Mouse (Mus musculus) lung, postnatal 0 days (tissue): ENCODE results near the gene Olfr325. TPM values are rescaled to one million over a fixed set of nuclear protein-coding genes. Genes with fewer than 3 reads are reported as not detected.

Experiments
- ATAC-seq: fragments of 200-750 bp; cut with Nextera tagmentation; 2 replicates; pipeline ENCODE4 v1.8.0; 2017; ENCODE audit warnings: moderate library complexity
- DNase-seq: peaks from one replicate; pipeline ENCODE4 v3.0.0-alpha.2; 2016; ENCODE audit warnings: low spot score
- H3K27ac ChIP-seq: fragments of 300-500 bp; sonication (generic); 2 replicates; pipeline ENCODE4 v1.5.1; 2014; ENCODE audit warnings: antibody characterized with exemption, mild to moderate bottlenecking, low read length, mixed read lengths
- H3K27me3 ChIP-seq: fragments of 300-500 bp; sonication (generic); replicated peaks from 2 replicates; pipeline ENCODE4 v1.6.1; 2014; ENCODE audit warnings: low read length, mixed read lengths; ENCODE audit not compliant: insufficient read depth
- H3K36me3 ChIP-seq: fragments of 300-500 bp; sonication (generic); 2 replicates; pipeline ENCODE4 v1.6.1; 2014; ENCODE audit warnings: low read length, mixed read lengths; ENCODE audit not compliant: insufficient read depth
- H3K4me1 ChIP-seq: fragments of 300-500 bp; sonication (generic); 2 replicates; pipeline ENCODE4 v1.6.1; 2014; ENCODE audit warnings: antibody characterized with exemption, low read depth, low read length, mixed read lengths; ENCODE audit not compliant: insufficient read depth
- H3K4me2 ChIP-seq: fragments of 300-500 bp; sonication (generic); replicated peaks from 2 replicates; pipeline ENCODE4 v1.6.1; 2014; ENCODE audit warnings: low read depth, mild to moderate bottlenecking, low read length, moderate library complexity, mixed read lengths
- H3K4me3 ChIP-seq: fragments of 300-500 bp; sonication (generic); 2 replicates; pipeline ENCODE4 v1.5.1; 2014; ENCODE audit warnings: low read depth, low read length
- H3K9ac ChIP-seq: fragments of 300-500 bp; sonication (generic); replicated peaks from 2 replicates; pipeline ENCODE4 v1.6.1; 2014; ENCODE audit warnings: low read depth, mild to moderate bottlenecking
- H3K9me3 ChIP-seq: fragments of 300-500 bp; sonication (generic); 2 replicates; pipeline ENCODE4 v1.6.1; 2016; ENCODE audit warnings: low read length, mixed read lengths
- CTCF ChIP-seq: IDR thresholded peaks from 2 replicates; pipeline ENCODE4 v1.5.1; 2016; ENCODE audit warnings: antibody characterized with exemption, mild to moderate bottlenecking
- EP300 ChIP-seq: IDR thresholded peaks from 2 replicates; pipeline ENCODE4 v1.6.1; 2016; ENCODE audit warnings: antibody characterized with exemption, mild to moderate bottlenecking, control low read depth
- WGBS: fragments of 180-500 bp; shearing (Covaris S2); extraction: QIAGEN DNeasy Blood & Tissue Kit; methylation state at CpG from one replicate; pipeline ENCODE4 v1.1.7; 2014; 5-methylcytosine and 5-hydroxymethylcytosine counted together
- polyA plus RNA-seq: library from polyadenylated mRNA; unstranded; fragments of >200 nt; fragmentation: Nextera tagmentation; extraction: Ambion mirVana; gene quantifications from 2 replicates; pipeline ENCODE4 v1.2.1, GENCODE M21; 2015

Olfr325 gene
- polyA plus RNA-seq, 1 experiment from 2014 or later: not detected

DNA sequence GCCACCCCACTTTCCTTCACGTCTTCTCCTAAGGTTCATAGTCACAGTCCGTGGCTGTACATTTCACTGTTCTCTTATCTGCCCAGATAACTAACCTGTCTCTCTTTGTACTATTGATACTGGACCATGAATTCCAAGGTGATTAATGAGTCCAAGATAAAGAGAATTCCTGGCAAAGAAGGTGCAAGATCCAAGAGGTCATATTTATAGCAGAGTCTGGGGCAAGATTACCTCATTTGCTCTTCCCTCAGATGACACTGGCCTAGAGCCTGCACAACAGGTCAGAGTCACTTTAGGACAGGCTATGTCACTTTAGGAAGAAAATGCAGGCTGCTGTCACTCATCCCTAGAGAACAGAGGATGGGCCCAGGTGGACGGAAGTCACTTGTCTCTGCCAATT is 27.7 kb downstream of the Olfr325 start:
- H3K36me3 ChIP-seq: no peaks in the 10 kb centered on the region
- ATAC-seq: no peak
- H3K4me3 ChIP-seq: no peak overlapping the region
- WGBS: 43% methylated on average over 3 of the region's 3 CpGs
- H3K4me2 ChIP-seq: no peak overlapping the region
- H3K9me3 ChIP-seq: no peaks in the 10 kb centered on the region
- H3K4me1 ChIP-seq: no peaks in the 10 kb centered on the region
- H3K27me3 ChIP-seq: no peaks in the 10 kb centered on the region
- TF ChIP-seq EP300 (no peak), CTCF (no peak)
- DNase-seq: no peak
- H3K9ac ChIP-seq: no peak overlapping the region
- no peak overlapping the region for H3K27ac ChIP-seq

DNA sequence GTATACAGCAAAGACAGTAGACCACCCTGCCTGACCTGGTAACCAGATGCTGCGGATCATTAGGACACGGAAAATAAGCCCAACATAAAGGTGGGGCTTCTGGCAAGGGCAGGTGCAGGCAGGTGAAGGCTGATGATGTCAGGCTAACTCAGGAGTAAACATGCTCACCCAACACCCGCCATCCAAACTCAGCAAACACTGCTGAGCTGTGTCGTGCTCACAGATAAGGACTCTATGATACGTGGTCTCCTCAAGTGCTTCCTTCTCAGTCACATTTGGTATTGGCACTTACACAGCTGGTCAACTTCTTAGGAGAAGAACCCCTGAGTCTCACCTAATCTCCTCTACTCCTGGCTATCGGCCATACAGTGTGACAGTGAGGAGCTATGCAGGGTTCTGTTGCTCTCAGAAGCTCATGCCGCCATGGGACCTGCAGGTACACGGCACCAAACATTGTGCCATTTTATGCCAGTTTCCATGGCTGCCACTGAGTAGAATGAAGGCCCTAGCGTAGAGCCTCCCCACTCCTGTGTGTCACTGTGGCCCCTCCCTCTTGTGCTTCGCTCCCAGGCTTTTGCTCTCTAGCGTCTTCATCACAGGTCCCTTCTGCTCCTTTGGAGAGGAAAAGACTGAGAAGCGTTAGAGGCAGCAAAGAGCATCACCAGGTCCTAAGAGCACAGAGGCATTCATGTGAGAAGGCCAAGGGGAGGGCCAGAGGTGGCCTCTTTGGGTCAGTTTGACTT is 28.8 kb downstream of the Olfr325 start:
- H3K4me2 ChIP-seq: no peak overlapping the region
- no peaks in the 10 kb centered on the region for H3K27me3 ChIP-seq
- H3K4me1 ChIP-seq: no peaks in the 10 kb centered on the region
- no peaks in the 10 kb centered on the region for H3K9me3 ChIP-seq
- no peak overlapping the region for H3K27ac ChIP-seq
- no peak overlapping the region for H3K9ac ChIP-seq
- ATAC-seq (no peak), DNase-seq (no peak)
- no peak overlapping the region for H3K4me3 ChIP-seq
- WGBS: 70% methylated on average over 12 of the region's 12 CpGs
- TF ChIP-seq CTCF (no peak), EP300 (no peak)
- H3K36me3 ChIP-seq: no peaks in the 10 kb centered on the region

DNA sequence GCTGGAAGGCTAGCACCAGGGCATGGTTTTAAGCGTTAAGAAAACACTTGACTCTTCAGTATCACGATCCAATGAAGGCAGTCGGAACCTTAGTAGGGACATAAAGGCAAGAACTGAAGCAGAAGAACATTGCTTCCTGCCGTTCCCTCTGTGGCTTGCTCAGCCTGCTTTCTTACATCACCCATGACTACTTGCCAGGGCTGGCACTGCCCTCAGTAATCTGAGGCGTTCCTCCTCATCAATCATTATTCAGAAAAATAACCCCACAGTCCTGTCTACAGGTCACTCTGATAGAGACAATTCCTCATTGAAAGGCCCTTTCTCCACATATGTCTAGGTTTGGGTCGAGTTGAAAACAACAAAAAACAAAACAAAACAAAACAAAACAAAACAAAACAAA is 29.5 kb downstream of the Olfr325 start:
- no peak overlapping the region for H3K27ac ChIP-seq
- WGBS: 70% methylated on average over 6 of the region's 6 CpGs
- no peak overlapping the region for H3K4me3 ChIP-seq
- ATAC-seq (no peak), DNase-seq (no peak)
- no peaks in the 10 kb centered on the region for H3K27me3 ChIP-seq
- H3K9me3 ChIP-seq: no peaks in the 10 kb centered on the region
- H3K36me3 ChIP-seq: no peaks in the 10 kb centered on the region
- H3K9ac ChIP-seq: no peak overlapping the region
- no peak for TF ChIP-seq CTCF
- TF ChIP-seq EP300: no peak
- H3K4me1 ChIP-seq: no peaks in the 10 kb centered on the region
- no peak overlapping the region for H3K4me2 ChIP-seq

DNA sequence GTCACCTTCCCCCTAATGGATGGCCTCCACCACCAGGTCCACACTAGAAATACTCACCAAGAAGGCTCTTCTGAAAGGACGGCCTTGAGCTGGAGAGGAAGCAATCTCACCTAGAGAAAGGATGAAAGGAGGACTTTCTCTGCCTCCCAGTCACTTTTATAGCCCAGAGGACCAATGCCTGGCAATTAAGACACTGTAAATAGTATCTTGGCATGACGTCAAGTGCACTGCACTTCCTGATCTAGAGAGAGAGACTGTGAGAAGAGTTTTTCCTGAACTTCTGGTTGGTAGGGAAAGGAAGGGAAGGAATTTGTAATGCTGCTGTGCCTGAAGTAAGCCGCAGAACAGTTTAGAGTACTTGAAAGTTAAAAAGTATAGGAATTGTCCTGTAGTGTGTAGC is 35.8 kb downstream of the Olfr325 start:
- no peak for ATAC-seq
- no peak for TF ChIP-seq CTCF
- no peak for TF ChIP-seq EP300
- DNase-seq: peak; percentile 29
- Histone ChIP-seq H3K9me3 (no peaks in the 10 kb centered on the region), H3K27me3 (no peaks in the 10 kb centered on the region), H3K36me3 (no peaks in the 10 kb centered on the region), H3K27ac (no peak overlapping the region), H3K4me1 (no peaks in the 10 kb centered on the region), H3K4me2 (no peak overlapping the region), H3K4me3 (no peak overlapping the region), H3K9ac (no peak overlapping the region)
- WGBS: 53% methylated on average over 3 of the region's 3 CpGs

DNA sequence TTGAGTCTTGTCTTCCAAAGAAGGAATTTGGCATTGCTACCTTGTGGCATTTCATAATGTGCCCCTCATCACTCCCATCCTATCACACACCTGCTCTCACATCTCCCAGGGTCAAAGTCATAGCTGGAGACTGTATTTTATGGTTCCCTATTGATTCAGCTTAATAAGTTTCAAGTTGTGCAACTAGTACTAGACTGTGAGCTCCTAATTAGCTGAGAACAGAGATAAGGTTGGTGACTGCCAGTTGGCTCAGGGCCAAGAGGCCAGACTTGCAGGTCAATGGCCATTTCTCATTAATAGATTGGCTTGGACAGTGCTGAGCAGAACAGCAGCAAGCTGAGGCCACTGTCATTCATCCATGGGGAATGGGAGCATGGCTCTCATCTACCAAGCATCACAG is 37.0 kb downstream of the Olfr325 start:
- ATAC-seq: no peak
- H3K27ac ChIP-seq: no peak overlapping the region
- no peak for TF ChIP-seq EP300
- H3K27me3 ChIP-seq: no peaks in the 10 kb centered on the region
- no peaks in the 10 kb centered on the region for H3K4me1 ChIP-seq
- H3K9me3 ChIP-seq: no peaks in the 10 kb centered on the region
- H3K9ac ChIP-seq: no peak overlapping the region
- DNase-seq: peak; percentile 23
- no peaks in the 10 kb centered on the region for H3K36me3 ChIP-seq
- no peak overlapping the region for H3K4me3 ChIP-seq
- no peak overlapping the region for H3K4me2 ChIP-seq

DNA sequence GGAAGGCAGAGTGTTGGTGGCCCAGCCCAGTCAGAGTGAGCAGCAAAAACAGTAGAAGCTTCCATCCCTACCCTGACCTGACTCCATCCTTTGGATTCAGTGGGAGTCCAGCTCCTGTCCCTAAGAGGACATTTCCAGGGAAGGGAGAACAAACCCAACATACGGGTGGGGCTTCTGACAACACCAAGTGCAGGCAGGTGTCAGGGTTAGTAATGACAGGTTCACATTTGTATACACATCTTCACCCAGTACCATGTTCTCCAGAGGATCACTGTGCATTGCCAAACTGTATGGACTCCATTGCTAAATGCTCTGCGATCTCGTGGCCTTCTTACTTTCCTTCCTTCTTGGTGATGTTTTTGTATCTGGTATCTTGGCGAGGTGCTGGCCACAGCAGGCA is 38.4 kb downstream of the Olfr325 start, which contains the start of gene 2210407C18Rik:
TSS of gene 2210407C18Rik (minus strand) at position 101 of the 400 bp plus-strand sequence.
- no peak within 1 kb of the TSS for H3K4me2 ChIP-seq
- ATAC-seq: no peak
- H3K27ac ChIP-seq: no peak within 1 kb of the TSS
- H3K27me3 ChIP-seq: no peaks in the 10 kb centered on the region
- TF ChIP-seq CTCF (no peak), EP300 (no peak)
- no peak for DNase-seq
- H3K9me3 ChIP-seq: no peaks in the 10 kb centered on the region
- no peaks in the 10 kb centered on the region for H3K36me3 ChIP-seq
- 77% methylated on average over 4 of the region's 4 CpGs for whole genome bisulfite sequencing
- H3K9ac ChIP-seq: no peak within 1 kb of the TSS
- no peak within 1 kb of the TSS for H3K4me3 ChIP-seq
- H3K4me1 ChIP-seq: no peaks in the 10 kb centered on the region

DNA sequence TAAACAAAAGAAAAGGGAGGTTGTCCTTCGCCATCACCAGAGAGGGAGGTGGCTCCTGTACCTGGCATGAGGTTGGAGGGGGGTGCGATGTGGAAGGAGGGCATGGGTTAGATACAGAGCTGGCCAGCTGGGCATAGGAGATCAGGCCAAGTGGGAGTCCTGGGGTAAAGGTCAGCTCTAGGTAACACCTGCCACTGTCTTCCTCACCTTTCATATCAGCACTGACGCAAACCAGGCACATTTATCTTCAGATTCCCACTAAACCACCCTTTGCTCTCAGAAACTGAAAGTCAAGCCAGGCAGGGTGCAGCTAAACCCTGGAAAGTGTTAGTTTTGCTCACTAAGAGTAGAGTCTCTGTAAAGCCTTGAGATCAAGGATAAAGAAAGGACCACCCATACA is 40.8 kb downstream of the Olfr325 start:
- Histone ChIP-seq H3K9me3 (no peaks in the 10 kb centered on the region), H3K4me3 (no peak overlapping the region), H3K9ac (no peak overlapping the region), H3K36me3 (no peaks in the 10 kb centered on the region), H3K27ac (no peak overlapping the region), H3K4me2 (no peak overlapping the region), H3K27me3 (no peaks in the 10 kb centered on the region), H3K4me1 (no peaks in the 10 kb centered on the region)
- TF ChIP-seq EP300 (no peak), CTCF (no peak)
- ATAC-seq (no peak), DNase-seq (no peak)
- WGBS: 55% methylated on average over 3 of the region's 3 CpGs
